Mouse (Mus musculus): ENCODE results near the gene Gm595. TPM values are rescaled to one million over a fixed set of nuclear protein-coding genes. Genes with fewer than 3 reads are reported as not detected.
A peak's percentile ranks its signal among the peaks of the same experiment; 100 is the strongest.

The Gm595 gene
- not detected for total RNA-seq (2021)
- long read RNA-seq, experiment 1, result 0 reads
- long read RNA-seq, experiment 2, result 0 reads

DNA sequence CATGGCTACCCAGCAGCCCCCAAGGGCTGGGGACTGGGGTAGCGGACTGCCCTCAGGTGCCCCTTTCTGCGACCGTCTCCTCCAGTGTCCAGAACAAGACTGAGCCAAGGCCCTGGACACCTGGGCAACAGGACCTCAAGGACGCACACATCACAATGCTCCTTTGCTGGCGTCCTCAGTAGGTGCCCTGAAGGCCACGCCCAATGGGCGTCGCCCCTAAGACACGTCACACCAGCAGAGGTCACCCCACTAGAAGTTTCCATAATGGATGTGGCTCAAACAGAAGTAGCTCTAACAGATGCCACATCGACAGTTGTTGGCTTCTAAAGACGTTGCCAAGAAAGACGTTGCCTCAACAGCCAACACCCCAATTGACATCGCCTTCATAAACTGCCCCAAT is at the start of gene Gm595:
Gm595 (minus strand) TSS at position 101 of the 400 bp plus-strand sequence.
- no peak for DNase-seq

GRCm38 (mm10) chrX:48908421-48908820 is 30.9 kb upstream of the Gm595 start:
- peak; percentile 9 to 22 for DNase-seq

- DNase-seq, result no peak
Measured at GRCm38 (mm10) chrX:48903744-48904143, 26.2 kb upstream of the Gm595 start.

DNA sequence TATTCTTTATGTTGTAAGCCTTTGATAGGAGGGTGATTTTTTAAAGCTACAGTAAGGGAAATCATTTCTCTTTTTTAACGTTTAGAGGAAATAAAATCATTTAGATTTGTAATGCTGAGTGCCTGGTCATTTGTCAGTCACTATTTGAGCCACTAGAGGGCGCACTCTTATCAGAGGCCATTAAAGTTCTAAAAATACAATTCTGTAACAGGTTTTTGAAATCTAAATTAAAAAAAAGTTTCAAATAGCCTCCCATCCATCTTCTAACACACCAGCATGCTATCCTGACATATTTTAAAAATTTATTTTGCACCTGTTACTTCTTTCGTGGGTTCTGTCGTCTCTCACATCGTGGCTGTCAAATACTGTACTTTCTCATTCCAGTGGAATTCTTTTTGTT is 22.0 kb upstream of the Gm595 start:
- peak; percentile 1 to 49 for DNase-seq

DNA sequence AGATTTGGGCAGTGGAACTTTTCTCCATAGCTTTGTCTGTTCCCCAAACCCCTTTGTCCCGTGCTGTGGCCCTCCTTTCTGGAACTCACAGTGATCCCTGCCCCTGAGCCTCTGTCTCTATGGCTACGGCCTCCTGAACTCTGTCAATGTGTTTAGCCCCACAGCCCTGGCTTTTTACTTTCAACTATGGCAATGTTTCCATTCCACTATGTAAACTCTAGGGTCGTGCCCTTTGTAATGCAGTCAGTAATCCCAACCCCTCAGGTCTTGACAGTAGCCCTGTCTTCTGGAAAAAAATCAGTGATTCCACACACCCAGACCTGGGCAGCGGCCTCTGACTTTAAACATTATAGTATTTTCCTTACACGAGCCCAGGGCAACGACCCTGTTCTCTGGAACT is 19.3 kb upstream of the Gm595 start:
- DNase-seq, result no peak

DNA sequence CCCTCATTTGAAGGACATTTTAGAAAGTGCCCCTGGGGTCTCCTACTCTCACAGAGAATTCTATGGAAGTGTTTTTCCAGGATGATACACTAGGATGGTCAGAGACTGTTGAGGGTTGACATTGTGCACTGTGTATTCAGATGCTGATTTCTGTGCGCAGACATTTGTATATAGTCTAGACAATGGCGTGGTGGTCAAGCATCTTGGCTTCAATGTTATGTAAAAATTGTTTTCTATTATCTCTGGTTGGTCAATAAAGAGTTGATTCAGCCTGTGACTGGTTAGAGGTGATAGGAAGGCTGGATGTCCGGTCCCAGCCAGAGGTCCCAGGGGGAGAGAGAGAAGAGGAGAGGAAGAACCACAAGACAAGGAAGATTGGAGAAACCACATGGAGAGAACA is 16.4 kb upstream of the Gm595 start:
- no peak for DNase-seq

DNA sequence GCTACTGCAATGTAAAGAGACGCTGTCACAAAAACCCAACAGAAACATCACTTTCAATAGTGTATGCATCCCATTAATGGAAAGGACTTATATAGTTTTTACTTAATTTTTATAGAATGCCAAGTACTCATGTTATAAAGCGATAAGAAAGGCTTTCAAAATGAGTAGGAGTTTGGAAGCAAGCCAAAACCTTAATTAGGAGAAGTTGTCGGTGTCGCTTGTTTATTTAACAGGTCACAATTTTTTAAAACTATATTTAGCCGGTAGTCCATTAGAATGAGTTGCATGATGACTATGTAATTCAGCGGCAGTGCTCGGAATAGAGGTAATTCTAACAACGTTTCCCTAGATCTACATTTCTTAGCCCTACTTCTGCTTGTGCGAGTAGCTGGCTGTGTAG is 12.7 kb upstream of the Gm595 start:
- no peak for DNase-seq

DNA sequence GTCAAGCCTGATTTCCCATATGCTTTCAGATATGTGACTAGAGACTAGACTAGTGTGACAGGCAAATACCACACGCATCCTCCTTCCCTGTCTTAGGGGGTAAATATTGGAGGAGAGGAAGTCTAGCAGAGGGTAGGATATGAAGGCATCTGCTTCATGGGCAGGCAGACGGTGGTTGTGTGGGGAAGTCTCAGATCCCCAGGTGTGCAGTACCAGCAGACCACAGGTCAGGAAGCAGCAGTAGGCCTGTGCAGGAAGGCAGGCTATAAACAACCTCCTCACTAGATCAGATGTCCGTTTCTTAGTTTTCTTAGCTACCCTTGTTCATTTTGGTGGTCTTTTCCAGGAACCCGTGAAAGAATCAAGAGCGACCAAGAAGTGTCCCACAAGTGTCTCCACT is 7.1 kb upstream of the Gm595 start:
- DNase-seq, result no peak

Other genes starting within 250 kb of the Gm595 start
- gene Gpr119, start 203.2 kb downstream of the Gm595 start, total RNA-seq (2021), result not detected
- gene Rbmx2, start 182.7 kb downstream of the Gm595 start, total RNA-seq (2021), result 1 to 10 TPM; 1.6 to 2.2 TPM

All from heart, adult 18-20 months (tissue).